Mouse (Mus musculus) erythroblast, adult 5-6 weeks (primary cell): ENCODE data around the gene Edn3. TPM values are rescaled to one million over a fixed set of nuclear protein-coding genes. Genes with fewer than 3 reads are reported as not detected.

Source experiments
- ATAC-seq: replicated peaks from 2 replicates; pipeline ENCODE4 v1.8.0; 2016; ENCODE audit warnings: moderate number of reproducible peaks, mild to moderate bottlenecking, moderate TSS enrichment, inconsistent platforms; ENCODE audit not compliant: poor library complexity, low FRiP score, severe bottlenecking
- total RNA-seq, 2 experiments: library from RNA; stranded (forward) in 1 of 2; stranded (reverse) in 1 of 2; fragments of 150-400 nt in 1 of 2; fragments of 200-764, 138-1000 nt in 1 of 2; gene quantifications; 2 replicates each; pipeline versions ENCODE4 v1.2.3 to v1.2.4; 2015 to 2017; ENCODE audit warnings: low replicate concordance in 2 of 2

Edn3 gene
- total RNA-seq, 2 experiments from 2014 or later, result not detected

DNA sequence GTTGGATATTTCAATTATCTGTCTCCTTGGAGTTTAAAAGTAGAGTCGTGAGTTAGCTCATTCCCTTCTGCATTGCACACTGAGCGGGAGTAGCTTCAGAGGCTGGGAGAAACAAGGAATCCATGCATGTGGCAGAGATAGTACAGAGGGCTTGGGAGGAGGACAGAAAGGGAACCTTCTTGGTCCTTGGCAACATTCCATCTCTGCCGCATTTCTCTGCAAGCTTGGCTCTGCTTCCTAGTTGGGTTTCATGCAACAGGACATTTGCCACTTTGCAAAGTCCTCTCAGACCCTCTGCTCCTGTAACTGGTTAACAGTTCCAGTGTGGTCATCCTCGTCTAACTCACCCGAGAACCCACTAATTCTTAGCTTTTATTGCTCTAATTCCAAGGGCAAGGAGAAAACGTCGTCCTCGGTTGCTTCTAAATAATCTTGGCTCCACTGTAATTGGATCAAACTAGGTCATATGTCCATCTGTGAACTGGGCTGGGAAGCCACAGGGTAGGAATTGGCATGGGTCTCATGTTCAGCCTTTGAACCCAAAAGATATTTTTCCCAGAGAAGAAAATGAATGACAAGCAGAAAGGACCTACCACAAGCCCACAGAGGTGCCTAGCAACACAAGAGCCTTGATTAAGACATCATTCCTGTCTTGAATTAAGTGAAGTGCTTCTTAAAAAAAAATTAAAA, 32.2 kb downstream of the Edn3 start:
- no peak for ATAC-seq

DNA sequence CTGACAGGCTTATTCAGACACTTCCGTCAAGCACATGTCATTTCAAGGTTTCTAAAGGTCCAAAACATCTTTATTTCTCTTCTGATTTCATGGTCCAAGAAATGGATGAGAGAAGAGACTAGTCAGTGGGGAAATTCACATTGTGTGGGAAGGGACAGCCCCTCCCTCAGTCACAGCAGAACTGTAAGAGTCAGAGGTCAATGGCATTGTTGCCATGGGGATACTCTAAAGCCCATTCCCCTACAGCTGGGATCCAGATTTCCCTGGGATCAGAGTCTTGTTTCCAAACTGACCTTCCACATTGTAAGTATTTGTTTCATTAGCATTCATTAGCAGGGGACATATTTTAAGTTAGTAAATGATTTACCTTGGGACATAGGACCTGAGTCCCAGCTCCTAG, 32.8 kb downstream of the Edn3 start:
- ATAC-seq, result no peak

- ATAC-seq, result no peak
Measured at GRCm38 (mm10) chr2:174796998-174797397, 36.6 kb downstream of the Edn3 start.

- ATAC-seq, result no peak
Measured at GRCm38 (mm10) chr2:174797495-174798068, 37.2 kb downstream of the Edn3 start.

DNA sequence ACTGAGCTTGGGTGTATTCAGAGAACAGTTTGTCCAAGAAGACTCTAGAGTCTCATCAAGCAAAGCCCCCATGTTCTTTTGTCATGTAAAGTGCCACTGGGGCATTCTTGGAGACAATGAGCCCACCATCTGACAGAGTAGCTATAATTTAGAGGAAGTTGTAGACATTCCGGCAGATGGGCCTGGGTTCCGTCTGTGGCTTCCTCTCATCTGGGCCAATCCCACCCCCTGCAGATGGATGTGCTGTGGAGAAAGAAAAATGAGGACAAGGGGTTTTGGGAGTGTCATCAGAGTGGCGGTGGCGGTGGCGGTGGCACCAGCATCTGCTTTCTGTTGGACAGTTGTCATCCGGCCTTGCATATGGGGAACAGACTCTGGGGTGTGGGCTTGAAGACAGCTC, 42.0 kb downstream of the Edn3 start:
- no peak for ATAC-seq

GRCm38 (mm10) chr2:174803661-174804060, 43.2 kb downstream of the Edn3 start:
- no peak for ATAC-seq

DNA sequence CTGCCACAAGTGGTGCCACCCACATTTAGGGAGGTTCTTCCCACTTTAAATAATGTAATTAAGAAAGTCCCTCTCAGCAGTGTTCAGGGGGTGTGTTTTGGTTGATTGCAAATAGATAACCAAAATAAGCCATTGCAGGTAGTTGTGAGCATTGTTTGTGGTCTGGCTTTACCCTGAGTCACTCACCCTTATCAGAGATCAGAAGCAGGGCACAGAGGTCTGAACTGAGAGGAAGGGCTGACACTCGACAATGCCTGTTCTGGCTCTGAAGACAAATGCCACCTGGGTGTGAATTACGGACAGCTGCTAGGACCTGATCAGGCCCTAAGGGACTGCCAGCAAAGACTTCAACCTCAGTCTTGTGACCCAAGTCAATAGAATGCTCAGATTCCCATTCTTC, 47.5 kb downstream of the Edn3 start:
- ATAC-seq, result no peak

DNA sequence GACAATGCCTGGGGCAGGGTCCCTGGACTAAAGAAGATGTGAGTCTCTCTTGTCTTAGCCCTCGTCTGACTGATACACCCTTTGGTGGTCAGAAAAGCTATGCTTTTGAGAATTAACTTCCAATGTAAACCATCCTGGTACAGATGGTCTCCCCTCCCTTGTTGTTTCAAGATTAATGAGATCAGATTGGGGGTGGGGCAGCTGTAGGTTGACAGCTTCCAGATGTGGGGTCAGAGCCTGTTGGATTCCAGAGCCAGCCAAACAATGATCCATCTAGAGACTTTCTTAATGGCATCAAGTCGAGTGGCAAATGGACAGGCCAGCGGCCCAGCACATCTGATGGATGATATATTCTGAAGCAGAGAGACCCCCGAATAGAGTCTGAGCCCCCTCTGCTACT, 48.9 kb downstream of the Edn3 start:
- ATAC-seq, result no peak

DNA sequence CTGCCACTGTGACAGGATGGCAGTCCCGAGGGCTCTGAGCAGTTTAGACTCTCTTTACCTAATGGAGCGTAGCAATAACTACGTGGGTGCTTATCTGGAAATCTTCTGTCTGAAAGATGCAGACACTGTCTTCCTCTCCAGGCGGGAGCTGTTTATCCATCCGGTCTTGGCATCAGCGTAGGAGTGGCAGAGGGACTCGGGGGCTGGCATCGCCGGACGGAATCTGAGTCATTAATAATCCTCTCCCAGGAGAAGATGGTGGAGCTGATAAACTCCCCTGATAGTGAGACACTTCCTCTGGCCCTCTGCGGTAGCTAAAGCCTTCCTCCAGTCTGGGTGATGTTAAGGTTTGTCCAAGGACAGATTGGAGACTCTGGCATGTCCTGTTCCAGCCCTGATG, 52.9 kb downstream of the Edn3 start:
- ATAC-seq, result no peak

- no peak for ATAC-seq
Measured at GRCm38 (mm10) chr2:174816163-174816562, 55.7 kb downstream of the Edn3 start.

DNA sequence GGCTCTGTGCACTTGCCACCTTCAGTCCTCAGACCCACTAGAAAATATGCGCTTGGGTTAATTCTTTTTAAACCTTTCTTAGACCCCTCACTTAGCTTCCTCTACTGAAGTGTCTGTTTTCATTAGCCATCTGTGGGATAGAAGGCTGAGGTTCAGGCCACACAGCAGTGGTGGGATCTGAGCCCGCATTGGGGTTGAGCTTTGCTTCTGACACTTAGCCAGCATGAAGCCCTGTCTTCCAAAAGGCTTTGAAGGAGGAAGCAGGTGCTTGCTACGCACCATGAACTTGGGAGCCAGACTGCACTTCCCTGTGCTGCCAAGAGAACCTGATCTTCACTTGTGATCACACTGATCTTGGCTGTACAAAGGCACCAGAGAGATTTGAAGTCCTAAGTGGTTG, 59.9 kb downstream of the Edn3 start:
- no peak for ATAC-seq

- ATAC-seq, result no peak
Measured at GRCm38 (mm10) chr2:174827829-174828228, 67.4 kb downstream of the Edn3 start.

- no peak for ATAC-seq
Measured at GRCm38 (mm10) chr2:174833608-174834007, 73.2 kb downstream of the Edn3 start.

Other genes starting within 250 kb of the Edn3 start
- 0.58 and 1.7 TPM in 2 replicates for gene Zfp831, start 117.1 kb upstream of the Edn3 start, total RNA-seq (2015; ENCODE audit: low replicate concordance)
- gene Zfp831, start 117.1 kb upstream of the Edn3 start, total RNA-seq (2017; ENCODE audit: low replicate concordance), result 0.42 and 1.1 TPM in 2 replicates
- gene Gm14444, start 249.6 kb downstream of the Edn3 start, total RNA-seq (2015; ENCODE audit: low replicate concordance), result not detected in 2 replicates
- gene Gm14444, start 249.6 kb downstream of the Edn3 start, total RNA-seq (2017; ENCODE audit: low replicate concordance), result not detected in 2 replicates